In genomic region chr8:70315624-70316510, GRCm38 (mm10) we compare ENCODE assay signal across 8 mouse cellular contexts. TPM values are rescaled to one million over a fixed set of nuclear protein-coding genes. Genes with fewer than 3 reads are reported as not detected.
DNase-seq lines count a peak whose midpoint lies in the region; ATAC-seq lines count a peak whose summit lies in the region.

TSS of gene Cers1 (plus strand) at chr8:70315775.

- 2% methylated on average over 66 of the region's 66 CpGs for WGBS in hindbrain, embryonic 15.5 days
- 2% methylated on average over 64 of the region's 66 CpGs for WGBS in midbrain, embryonic 11.5 days
- WGBS in stomach, embryonic 15.5 days = 2% methylated on average over 65 of the region's 66 CpGs

- H3K4me1 ChIP-seq in erythroblast, embryonic 14.5 days (ENCODE audit: control insufficient read depth) = peaks cover 16% of the 10 kb centered on the region
- H3K4me1 ChIP-seq in hindbrain, embryonic 15.5 days (replicated peaks) = peaks cover 40% of the 10 kb centered on the region
- H3K4me1 ChIP-seq in midbrain, embryonic 11.5 days (ENCODE audit: control insufficient read depth, insufficient read depth, low read length) = peaks cover 30% of the 10 kb centered on the region
- H3K4me1 ChIP-seq in stomach, embryonic 15.5 days = peaks cover 27% of the 10 kb centered on the region

- no peak for ATAC-seq in erythroblast, adult 5-6 weeks (replicated peaks; ENCODE audit: low FRiP score, poor library complexity, severe bottlenecking)
- peak; percentile 67 for ATAC-seq in hindbrain, embryonic 15.5 days (ENCODE audit: low FRiP score, low read depth)
- peak; percentile 60 for ATAC-seq in midbrain, embryonic 11.5 days (ENCODE audit: low FRiP score)
- peak; percentile 61 for ATAC-seq in stomach, embryonic 15.5 days (ENCODE audit: insufficient read depth, low FRiP score, low read depth)

- peak within 1 kb of the TSS; percentile 53 for H3K4me3 ChIP-seq in erythroblast, embryonic 14.5 days (replicated peaks)
- peak within 1 kb of the TSS; percentile 76 for H3K4me3 ChIP-seq in hindbrain, embryonic 15.5 days
- peak within 1 kb of the TSS; percentile 52 for H3K4me3 ChIP-seq in midbrain, embryonic 11.5 days (ENCODE audit: low read depth, low read length)
- H3K4me3 ChIP-seq in stomach, embryonic 15.5 days (replicated peaks) = peak within 1 kb of the TSS; percentile 59

- no peaks in the 10 kb centered on the region for H3K9me3 ChIP-seq in erythroblast, embryonic 14.5 days (ENCODE audit: control insufficient read depth, low read length)
- no peaks in the 10 kb centered on the region for H3K9me3 ChIP-seq in hindbrain, embryonic 15.5 days
- no peaks in the 10 kb centered on the region for H3K9me3 ChIP-seq in midbrain, embryonic 11.5 days (ENCODE audit: control insufficient read depth, low read length)
- no peaks in the 10 kb centered on the region for H3K9me3 ChIP-seq in stomach, embryonic 15.5 days

- peak within 1 kb of the TSS; percentile 73 for H3K9ac ChIP-seq in hindbrain, embryonic 15.5 days
- peak within 1 kb of the TSS; percentile 68 for H3K9ac ChIP-seq in midbrain, embryonic 11.5 days (ENCODE audit: low read length)
- peak within 1 kb of the TSS; percentile 14 for H3K9ac ChIP-seq in stomach, embryonic 15.5 days

- intact Hi-C loops in left cerebral cortex, postnatal 36 days (cut with DNase I) = no loop called here

- peaks cover 37% of the 10 kb centered on the region for H3K27me3 ChIP-seq in erythroblast, embryonic 14.5 days (ENCODE audit: control insufficient read depth)
- H3K27me3 ChIP-seq in hindbrain, embryonic 15.5 days = no peaks in the 10 kb centered on the region
- no peaks in the 10 kb centered on the region for H3K27me3 ChIP-seq in midbrain, embryonic 11.5 days (ENCODE audit: control insufficient read depth, insufficient read depth, low read length)
- H3K27me3 ChIP-seq in stomach, embryonic 15.5 days (replicated peaks) = no peaks in the 10 kb centered on the region

- peak within 1 kb of the TSS; percentile 85 for H3K4me2 ChIP-seq in hindbrain, embryonic 15.5 days
- peak within 1 kb of the TSS; percentile 71 for H3K4me2 ChIP-seq in midbrain, embryonic 11.5 days
- peak within 1 kb of the TSS; percentile 75 for H3K4me2 ChIP-seq in stomach, embryonic 15.5 days

- peaks cover 29% of the 10 kb centered on the region for H3K36me3 ChIP-seq in erythroblast, embryonic 14.5 days (ENCODE audit: control insufficient read depth)
- H3K36me3 ChIP-seq in hindbrain, embryonic 15.5 days = peaks cover 41% of the 10 kb centered on the region
- peaks cover 11% of the 10 kb centered on the region; the same call in 1 of the 2 replicates for H3K36me3 ChIP-seq in midbrain, embryonic 11.5 days (ENCODE audit: control insufficient read depth, insufficient read depth, low read length)
- H3K36me3 ChIP-seq in stomach, embryonic 15.5 days = peaks cover 24% of the 10 kb centered on the region; the same call in 1 of the 2 replicates

- peak within 1 kb of the TSS; percentile 88 for H3K27ac ChIP-seq in hindbrain, embryonic 15.5 days (replicated peaks)
- H3K27ac ChIP-seq in midbrain, embryonic 11.5 days (ENCODE audit: low read depth, low read length) = peak within 1 kb of the TSS; percentile 70
- peak within 1 kb of the TSS; percentile 21 for H3K27ac ChIP-seq in stomach, embryonic 15.5 days

- DNase-seq in cerebellum, postnatal 10 days = peak; percentile 84 to 89
- DNase-seq in frontal cortex, postnatal 36 days (ENCODE audit: low spot score in 2 of 2) = peak; percentile 78 to 84
- DNase-seq in left cerebral cortex, postnatal 36 days (ENCODE audit: low spot score in 2 of 2) = peak; percentile 82 to 91
- peak; percentile 96 for DNase-seq in midbrain, embryonic 11.5 days (ENCODE audit: low spot score, missing footprints)

RNA-seq across cellular contexts. Expression of gene Cers1, which starts in this region (rescaled TPM):
- 0.06 TPM in 1 of 2 replicates, not detected in the other for polyA plus RNA-seq in erythroblast, embryonic 14.5 days (2012)
- not detected in 2 replicates for total RNA-seq in erythroblast, adult 5-6 weeks (2015; ENCODE audit: low replicate concordance)
- total RNA-seq in erythroblast, adult 5-6 weeks (2017; ENCODE audit: low replicate concordance) = 0.43 TPM in 1 of 2 replicates, not detected in the other
- polyA plus RNA-seq in hindbrain, embryonic 15.5 days (2015; fragmentation: Nextera tagmentation; extraction: Ambion mirVana) = 37.8 and 43.2 TPM in 2 replicates
- total RNA-seq in left cerebral cortex, postnatal 36 days (2021) = 100 to 1,000 TPM; 101 to 104 TPM
- polyA plus RNA-seq in midbrain, embryonic 11.5 days (2014; fragmentation: Nextera tagmentation; extraction: Ambion mirVana) = 5.5 and 7.0 TPM in 2 replicates
- polyA plus RNA-seq in stomach, embryonic 15.5 days (2015; fragmentation: Nextera tagmentation; extraction: Ambion mirVana) = 4.2 and 4.4 TPM in 2 replicates

Comparison
In these comparisons a context has a peak if more than half of its experiments do, and no peak if none do; other contexts are left out.
1. RNA of gene Cers1 (total RNA-seq): 101 to 104 TPM in left cerebral cortex, postnatal 36 days; 0.43 TPM in erythroblast, adult 5-6 weeks; every median in the first group is over 10 times any median in the second.
2. H3K27ac ChIP-seq: peak in every context shown above with its lines; median percentile 88 in hindbrain, embryonic 15.5 days; 70 in midbrain, embryonic 11.5 days; 21 in stomach, embryonic 15.5 days.
3. H3K9ac ChIP-seq: peak in every context shown above with its lines; median percentile 73 in hindbrain, embryonic 15.5 days; 68 in midbrain, embryonic 11.5 days; 14 in stomach, embryonic 15.5 days.
4. Peak in every context shown above with its lines, with median percentiles within 50 percentile points of each other: H3K4me3 ChIP-seq, DNase-seq and H3K4me2 ChIP-seq.